Mouse (Mus musculus): ENCODE measurements around the gene Tlx1. TPM values are rescaled to one million over a fixed set of nuclear protein-coding genes. Genes with fewer than 3 reads are reported as not detected.

Tlx1 gene
- total and polyA plus RNA-seq, 2 experiments from 2014 or later: 0.31 to 0.34 TPM

DNA sequence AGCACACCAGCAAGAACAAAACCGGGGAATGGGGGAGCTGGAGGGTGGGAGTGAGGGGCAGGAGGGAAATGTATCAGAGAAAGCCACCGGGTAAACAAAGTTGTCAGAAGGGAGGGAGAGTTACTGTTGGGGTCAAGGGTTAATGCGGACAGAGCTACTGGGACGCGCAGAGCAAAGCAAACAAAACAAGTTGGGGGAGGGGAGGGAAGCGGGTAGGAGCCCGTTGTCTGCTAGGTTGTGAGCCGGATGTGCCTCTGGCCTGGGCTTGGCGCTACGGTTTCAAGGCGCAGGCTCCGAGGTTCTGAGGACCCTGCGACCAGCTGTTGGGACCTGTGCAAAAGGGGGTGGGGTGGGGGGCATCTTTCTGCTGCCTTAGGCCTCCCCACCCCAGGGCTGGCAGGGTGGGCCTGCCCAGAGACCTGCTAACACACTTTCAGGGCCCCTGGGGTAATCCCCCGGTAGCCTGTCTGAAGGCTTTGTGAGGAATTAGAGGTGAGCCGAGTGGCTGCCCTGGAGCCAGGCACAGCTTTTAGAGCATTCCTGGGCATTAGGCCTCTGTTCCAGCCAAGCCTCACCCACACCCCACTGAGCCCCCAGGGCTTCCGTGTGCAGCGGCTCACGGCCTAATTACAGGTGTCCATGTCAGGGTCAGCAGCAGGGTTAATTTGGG, 36.6 kb upstream of the Tlx1 start:
- H3K4me2 ChIP-seq (ENCODE audit: low read depth, low read length): no peak overlapping the region
- no peak overlapping the region for H3K4me3 ChIP-seq (ENCODE audit: low read depth, low read length)
- no peaks in the 10 kb centered on the region for H3K27me3 ChIP-seq (ENCODE audit: control insufficient read depth, insufficient read depth, low read length)
- H3K9ac ChIP-seq (replicated peaks; ENCODE audit: low read depth, low read length): no peak overlapping the region
- H3K36me3 ChIP-seq (replicated peaks; ENCODE audit: control insufficient read depth, insufficient read depth, low read length): no peaks in the 10 kb centered on the region
- H3K9me3 ChIP-seq (replicated peaks; ENCODE audit: control insufficient read depth, low read length): no peaks in the 10 kb centered on the region
- no peak overlapping the region for H3K27ac ChIP-seq (ENCODE audit: low read depth)
- DNase-seq (ENCODE audit: low spot score): no peak
- H3K4me1 ChIP-seq (ENCODE audit: control insufficient read depth, insufficient read depth): no peaks in the 10 kb centered on the region
- 7% methylated on average over 18 of the region's 18 CpGs for WGBS
- TF ChIP-seq EP300 (IDR thresholded peaks at IDR 0.05; ENCODE audit: low read depth): no peak
- no peak for TF ChIP-seq CTCF (IDR thresholded peaks at IDR 0.05; ENCODE audit: low read depth)
- no peak for ATAC-seq (ENCODE audit: insufficient read depth, low read depth)

DNA sequence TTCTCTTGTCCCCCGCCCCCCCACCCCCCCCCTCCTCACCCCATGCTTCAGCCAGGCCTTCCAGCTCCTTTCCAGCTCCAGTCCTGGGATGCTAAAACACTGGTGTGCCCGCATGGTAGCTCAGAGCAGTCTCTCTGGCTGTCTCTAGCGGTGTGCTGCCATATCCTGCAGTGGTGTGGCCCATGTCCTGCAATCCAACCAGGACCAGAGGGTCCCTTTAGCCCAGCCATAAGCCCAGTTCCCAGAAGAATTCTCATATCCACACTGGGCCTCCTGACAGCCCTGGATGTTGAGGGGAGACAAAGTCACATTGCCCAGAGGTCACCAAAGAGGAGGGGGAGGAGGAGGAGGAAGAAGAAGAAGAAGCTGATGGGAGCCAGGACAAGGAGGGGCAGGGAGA, 35.7 kb upstream of the Tlx1 start:
- Histone ChIP-seq H3K36me3 (replicated peaks; ENCODE audit: control insufficient read depth, insufficient read depth, low read length) (no peaks in the 10 kb centered on the region), H3K4me1 (ENCODE audit: control insufficient read depth, insufficient read depth) (no peaks in the 10 kb centered on the region), H3K9ac (replicated peaks; ENCODE audit: low read depth, low read length) (no peak overlapping the region), H3K4me3 (ENCODE audit: low read depth, low read length) (no peak overlapping the region), H3K4me2 (ENCODE audit: low read depth, low read length) (no peak overlapping the region), H3K9me3 (replicated peaks; ENCODE audit: control insufficient read depth, low read length) (no peaks in the 10 kb centered on the region), H3K27me3 (ENCODE audit: control insufficient read depth, insufficient read depth, low read length) (no peaks in the 10 kb centered on the region), H3K27ac (ENCODE audit: low read depth) (no peak overlapping the region)
- 56% methylated on average over 2 of the region's 3 CpGs for WGBS
- TF ChIP-seq CTCF (IDR thresholded peaks at IDR 0.05; ENCODE audit: low read depth) (no peak), EP300 (IDR thresholded peaks at IDR 0.05; ENCODE audit: low read depth) (no peak)
- ATAC-seq (ENCODE audit: insufficient read depth, low read depth): no peak
- no peak for DNase-seq (ENCODE audit: low spot score)

DNA sequence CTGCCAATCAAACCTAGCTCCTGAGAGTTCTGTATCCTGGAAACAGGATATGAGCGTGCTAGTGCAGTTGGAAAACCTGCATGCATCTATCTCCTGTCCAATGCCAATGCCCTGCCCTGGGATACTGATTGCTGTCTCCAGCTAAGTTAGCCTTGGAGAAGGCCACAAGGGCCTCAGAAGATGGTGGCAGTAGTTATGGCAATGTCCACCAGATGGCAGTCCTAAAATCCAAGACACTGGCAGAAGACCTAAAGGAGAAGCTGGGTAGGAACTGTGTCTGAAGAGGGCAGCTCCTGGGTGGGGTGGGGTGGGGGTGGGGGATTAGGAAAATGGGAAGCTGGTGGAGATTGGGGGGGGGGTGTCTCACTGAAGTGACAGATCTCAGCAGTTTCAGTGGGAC, 33.7 kb upstream of the Tlx1 start:
- Histone ChIP-seq H3K4me1 (ENCODE audit: control insufficient read depth, insufficient read depth) (no peaks in the 10 kb centered on the region), H3K27me3 (ENCODE audit: control insufficient read depth, insufficient read depth, low read length) (0 out of 2 replicates have a peak, but pooled peaks cover 1% of the 10 kb centered on the region), H3K27ac (ENCODE audit: low read depth) (no peak overlapping the region), H3K9ac (replicated peaks; ENCODE audit: low read depth, low read length) (no peak overlapping the region), H3K4me2 (ENCODE audit: low read depth, low read length) (no peak overlapping the region), H3K9me3 (replicated peaks; ENCODE audit: control insufficient read depth, low read length) (no peaks in the 10 kb centered on the region), H3K36me3 (replicated peaks; ENCODE audit: control insufficient read depth, insufficient read depth, low read length) (no peaks in the 10 kb centered on the region), H3K4me3 (ENCODE audit: low read depth, low read length) (no peak overlapping the region)
- DNase-seq (ENCODE audit: low spot score) (peak; percentile 8), ATAC-seq (ENCODE audit: insufficient read depth, low read depth) (no peak)
- WGBS: 57% methylated on average over 1 of the region's 1 CpGs
- TF ChIP-seq CTCF (IDR thresholded peaks at IDR 0.05; ENCODE audit: low read depth) (peak; percentile 66), EP300 (IDR thresholded peaks at IDR 0.05; ENCODE audit: low read depth) (no peak)

DNA sequence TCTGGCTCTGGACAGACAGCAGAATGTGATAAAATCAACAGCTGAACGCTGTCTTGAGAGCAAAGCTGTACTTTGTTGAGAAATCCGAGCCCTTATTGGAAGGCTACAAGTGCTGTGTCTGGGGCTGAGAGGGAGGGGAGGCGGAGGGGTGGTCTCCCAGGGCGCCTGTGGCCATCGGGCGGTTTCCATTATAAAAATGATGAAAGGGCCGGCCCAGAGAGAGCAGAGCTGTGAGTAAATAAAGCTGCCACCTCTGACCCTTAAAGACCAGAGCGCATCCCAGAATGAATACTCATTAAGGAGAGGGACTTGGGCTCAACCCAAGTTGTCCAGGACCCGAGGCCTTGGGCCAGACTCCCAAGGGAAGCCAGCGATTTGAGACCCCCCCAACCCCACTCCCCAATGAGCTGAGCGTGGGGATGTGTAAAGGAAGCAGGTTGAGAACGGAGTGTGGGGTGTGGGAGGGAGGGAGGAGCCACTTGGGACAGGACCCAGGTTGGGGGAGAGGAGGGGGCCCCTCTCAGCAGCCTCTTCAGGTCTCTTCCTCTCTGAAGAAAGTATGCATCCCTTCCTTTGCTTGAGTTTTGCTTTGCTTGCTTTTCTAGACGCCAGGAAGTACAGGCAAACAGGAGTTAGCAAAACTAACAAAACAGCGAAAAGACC, 18.4 kb upstream of the Tlx1 start:
- DNase-seq (ENCODE audit: low spot score): no peak

DNA sequence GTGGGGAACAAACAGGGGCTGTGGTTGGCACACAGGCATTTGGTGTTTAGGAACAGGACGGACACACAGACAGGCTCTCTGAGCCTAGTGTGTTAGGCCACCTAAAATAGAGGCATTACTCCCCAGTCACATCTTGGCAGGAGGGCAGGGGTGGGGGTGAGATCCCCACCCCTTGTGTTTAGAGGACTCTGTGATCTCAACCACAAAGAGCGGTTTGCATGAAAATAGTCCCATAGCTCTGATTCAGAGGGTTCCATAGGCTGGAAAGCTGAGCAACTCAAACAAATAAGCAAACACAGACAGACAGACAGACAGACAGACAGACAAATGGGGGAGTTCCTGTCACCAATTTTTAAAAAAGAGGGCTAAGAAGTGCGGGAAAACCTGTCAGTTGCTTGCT, 7.9 kb upstream of the Tlx1 start:
- Histone ChIP-seq H3K36me3 (replicated peaks; ENCODE audit: control insufficient read depth, insufficient read depth, low read length) (no peaks in the 10 kb centered on the region), H3K27me3 (ENCODE audit: control insufficient read depth, insufficient read depth, low read length) (peaks cover 94% of the 10 kb centered on the region), H3K27ac (ENCODE audit: low read depth) (no peak overlapping the region), H3K4me2 (ENCODE audit: low read depth, low read length) (no peak overlapping the region), H3K4me3 (ENCODE audit: low read depth, low read length) (no peak overlapping the region), H3K9ac (replicated peaks; ENCODE audit: low read depth, low read length) (no peak overlapping the region), H3K9me3 (replicated peaks; ENCODE audit: control insufficient read depth, low read length) (no peaks in the 10 kb centered on the region), H3K4me1 (ENCODE audit: control insufficient read depth, insufficient read depth) (peaks cover 3% of the 10 kb centered on the region; the same call in 1 of the 2 replicates)
- 30% methylated on average over 3 of the region's 3 CpGs for WGBS
- DNase-seq (ENCODE audit: low spot score): no peak
- no peak for TF ChIP-seq EP300 (IDR thresholded peaks at IDR 0.05; ENCODE audit: low read depth)
- no peak for TF ChIP-seq CTCF (IDR thresholded peaks at IDR 0.05; ENCODE audit: low read depth)
- ATAC-seq (ENCODE audit: insufficient read depth, low read depth): no peak

More for the DNA sequence above, 18.4 kb upstream of the Tlx1 start:
- no peaks in the 10 kb centered on the region for H3K36me3 ChIP-seq (replicated peaks; ENCODE audit: control insufficient read depth, insufficient read depth, low read length)
- H3K4me2 ChIP-seq (ENCODE audit: low read depth, low read length): no peak overlapping the region
- H3K9me3 ChIP-seq (replicated peaks; ENCODE audit: control insufficient read depth, low read length): no peaks in the 10 kb centered on the region
- TF ChIP-seq EP300 (IDR thresholded peaks at IDR 0.05; ENCODE audit: low read depth) (no peak), CTCF (IDR thresholded peaks at IDR 0.05; ENCODE audit: low read depth) (no peak)
- WGBS: 40% methylated on average over 14 of the region's 14 CpGs
- H3K4me3 ChIP-seq (ENCODE audit: low read depth, low read length): no peak overlapping the region
- H3K27me3 ChIP-seq (ENCODE audit: control insufficient read depth, insufficient read depth, low read length): peaks cover 40% of the 10 kb centered on the region
- H3K9ac ChIP-seq (replicated peaks; ENCODE audit: low read depth, low read length): no peak overlapping the region
- no peak for ATAC-seq (ENCODE audit: insufficient read depth, low read depth)
- H3K27ac ChIP-seq (ENCODE audit: low read depth): no peak overlapping the region
- no peaks in the 10 kb centered on the region for H3K4me1 ChIP-seq (ENCODE audit: control insufficient read depth, insufficient read depth)

All from heart, postnatal 0 days (tissue).